Mouse (Mus musculus) limb, embryonic 15.5 days (tissue): ENCODE measurements around the gene Alx1. TPM values are rescaled to one million over a fixed set of nuclear protein-coding genes. Genes with fewer than 3 reads are reported as not detected.

Experiments used
- ATAC-seq: fragments of 200-750 bp; cut with Nextera tagmentation; 2 replicates; pipeline ENCODE4 v1.8.0; 2017; ENCODE audit warnings: low read depth, moderate TSS enrichment; ENCODE audit not compliant: insufficient number of reproducible peaks, low FRiP score, low TSS enrichment
- H3K27ac ChIP-seq: fragments of 300-500 bp; sonication (generic); 2 replicates; pipeline ENCODE4 v1.5.1; 2015; ENCODE audit warnings: moderate library complexity, mild to moderate bottlenecking, inconsistent platforms
- H3K27me3 ChIP-seq: fragments of 300-500 bp; sonication (generic); 2 replicates; pipeline ENCODE4 v1.6.1; 2015; ENCODE audit warnings: inconsistent platforms
- H3K36me3 ChIP-seq: fragments of 300-500 bp; sonication (generic); 2 replicates; pipeline ENCODE4 v1.6.1; 2015; ENCODE audit warnings: inconsistent platforms
- H3K4me1 ChIP-seq: fragments of 300-500 bp; sonication (generic); 2 replicates; pipeline ENCODE4 v1.6.1; 2015; ENCODE audit warnings: inconsistent platforms
- H3K4me2 ChIP-seq: fragments of 300-500 bp; sonication (generic); 2 replicates; pipeline ENCODE4 v1.6.1; 2015; ENCODE audit warnings: mild to moderate bottlenecking, inconsistent platforms
- H3K4me3 ChIP-seq: fragments of 300-500 bp; sonication (generic); 2 replicates; pipeline ENCODE4 v1.5.1; 2015; ENCODE audit warnings: mild to moderate bottlenecking, inconsistent platforms
- H3K9ac ChIP-seq: fragments of 300-500 bp; sonication (generic); 2 replicates; pipeline ENCODE4 v1.6.1; 2015; ENCODE audit warnings: inconsistent platforms
- H3K9me3 ChIP-seq: fragments of 300-500 bp; sonication (generic); 2 replicates; pipeline ENCODE4 v1.6.1; 2016; ENCODE audit warnings: inconsistent platforms
- WGBS: fragments of 180-500 bp; shearing (Covaris S2); methylation state at CpG from one replicate; pipeline ENCODE4 v1.1.7; 2015; 5-methylcytosine and 5-hydroxymethylcytosine counted together
- polyA plus RNA-seq: library from polyadenylated mRNA; unstranded; fragments of >200 nt; fragmentation: Nextera tagmentation; extraction: Ambion mirVana; gene quantifications from 2 replicates; pipeline ENCODE4 v1.2.1, GENCODE M21; 2015

Gene Alx1
- polyA plus RNA-seq, result 1.4 and 3.1 TPM in 2 replicates

- Histone ChIP-seq H3K27ac (no peak within 1 kb of the TSS), H3K9ac (no peak within 1 kb of the TSS), H3K4me1 (peaks cover 21% of the 10 kb centered on the region), H3K4me2 (no peak within 1 kb of the TSS), H3K27me3 (peaks cover 73% of the 10 kb centered on the region), H3K9me3 (no peaks in the 10 kb centered on the region), H3K36me3 (no peaks in the 10 kb centered on the region), H3K4me3 (peak within 1 kb of the TSS; percentile 42)
- WGBS, result 2% methylated on average over 32 of the region's 32 CpGs
- no peak for ATAC-seq
Observed at GRCm38 (mm10) chr10:103029730-103030490, at the start of gene Alx1. Gene Alx1 (minus strand): TSS chr10:103030215.

- H3K27me3 ChIP-seq, result no peaks in the 10 kb centered on the region
- H3K4me3 ChIP-seq, result no peak overlapping the region
- WGBS, result 66% methylated on average over 2 of the region's 2 CpGs
- no peaks in the 10 kb centered on the region for H3K36me3 ChIP-seq
- no peak overlapping the region for H3K27ac ChIP-seq
- no peak for ATAC-seq
- no peaks in the 10 kb centered on the region for H3K4me1 ChIP-seq
- H3K9me3 ChIP-seq, result no peaks in the 10 kb centered on the region
- H3K4me2 ChIP-seq, result no peak overlapping the region
- no peak overlapping the region for H3K9ac ChIP-seq
Observed at GRCm38 (mm10) chr10:103049593-103049992, 19.6 kb upstream of the Alx1 start.

- no peaks in the 10 kb centered on the region for H3K4me1 ChIP-seq
- no peaks in the 10 kb centered on the region for H3K36me3 ChIP-seq
- WGBS, result 57% methylated on average over 3 of the region's 3 CpGs
- no peak overlapping the region for H3K27ac ChIP-seq
- ATAC-seq, result no peak
- no peaks in the 10 kb centered on the region for H3K27me3 ChIP-seq
- no peak overlapping the region for H3K4me3 ChIP-seq
- H3K4me2 ChIP-seq, result no peak overlapping the region
- H3K9me3 ChIP-seq, result no peaks in the 10 kb centered on the region
- no peak overlapping the region for H3K9ac ChIP-seq
Observed at GRCm38 (mm10) chr10:103046623-103047022, 16.6 kb upstream of the Alx1 start.

GRCm38 (mm10) chr10:103045019-103045418 is 15.0 kb upstream of the Alx1 start:
- H3K4me1 ChIP-seq, result no peaks in the 10 kb centered on the region
- no peaks in the 10 kb centered on the region for H3K27me3 ChIP-seq
- ATAC-seq, result no peak
- no peak overlapping the region for H3K4me3 ChIP-seq
- H3K9ac ChIP-seq, result no peak overlapping the region
- WGBS, result 54% methylated on average over 2 of the region's 2 CpGs
- no peaks in the 10 kb centered on the region for H3K9me3 ChIP-seq
- H3K27ac ChIP-seq, result no peak overlapping the region
- no peak overlapping the region for H3K4me2 ChIP-seq
- no peaks in the 10 kb centered on the region for H3K36me3 ChIP-seq

- peaks cover 51% of the 10 kb centered on the region for H3K27me3 ChIP-seq
- H3K4me2 ChIP-seq, result no peak overlapping the region
- H3K9me3 ChIP-seq, result no peaks in the 10 kb centered on the region
- no peak overlapping the region for H3K9ac ChIP-seq
- H3K36me3 ChIP-seq, result no peaks in the 10 kb centered on the region
- peaks cover 2% of the 10 kb centered on the region for H3K4me1 ChIP-seq
- H3K4me3 ChIP-seq, result no peak overlapping the region
- 6% methylated on average over 14 of the region's 14 CpGs for WGBS
- no peak overlapping the region for H3K27ac ChIP-seq
- ATAC-seq, result no peak
Observed at GRCm38 (mm10) chr10:103035002-103035640, 5.1 kb upstream of the Alx1 start.

GRCm38 (mm10) chr10:103030931-103031330 is 916 bp upstream of the Alx1 start:
- no peak overlapping the region for H3K27ac ChIP-seq
- no peak overlapping the region for H3K4me3 ChIP-seq
- peaks cover 21% of the 10 kb centered on the region for H3K4me1 ChIP-seq
- no peak overlapping the region for H3K4me2 ChIP-seq
- no peaks in the 10 kb centered on the region for H3K36me3 ChIP-seq
- H3K27me3 ChIP-seq, result peaks cover 78% of the 10 kb centered on the region
- no peak overlapping the region for H3K9ac ChIP-seq
- WGBS, result 7% methylated on average over 11 of the region's 11 CpGs
- no peak for ATAC-seq
- H3K9me3 ChIP-seq, result no peaks in the 10 kb centered on the region

GRCm38 (mm10) chr10:103029132-103029729 is 784 bp downstream of the Alx1 start:
- Histone ChIP-seq H3K27ac (no peak overlapping the region), H3K9me3 (no peaks in the 10 kb centered on the region), H3K9ac (no peak overlapping the region), H3K4me1 (peaks cover 21% of the 10 kb centered on the region), H3K27me3 (peaks cover 67% of the 10 kb centered on the region), H3K4me3 (peak overlapping the region; percentile 42), H3K36me3 (no peaks in the 10 kb centered on the region), H3K4me2 (peak overlapping the region; percentile 64; the same call in 1 of the 2 replicates)
- WGBS, result under 1% methylated on average over 23 of the region's 23 CpGs
- ATAC-seq, result no peak

GRCm38 (mm10) chr10:103028253-103029131 is 1.5 kb downstream of the Alx1 start:
- no peak overlapping the region for H3K27ac ChIP-seq
- peaks cover 65% of the 10 kb centered on the region for H3K27me3 ChIP-seq
- WGBS, result under 1% methylated on average over 50 of the region's 50 CpGs
- no peaks in the 10 kb centered on the region for H3K9me3 ChIP-seq
- H3K4me3 ChIP-seq, result peak overlapping the region; percentile 42
- H3K4me1 ChIP-seq, result peaks cover 21% of the 10 kb centered on the region
- peak overlapping the region; percentile 64 for H3K4me2 ChIP-seq
- H3K36me3 ChIP-seq, result no peaks in the 10 kb centered on the region
- ATAC-seq, result peak; percentile 76
- H3K9ac ChIP-seq, result no peak overlapping the region

GRCm38 (mm10) chr10:103027931-103028252 is 2.1 kb downstream of the Alx1 start:
- Histone ChIP-seq H3K4me3 (peak overlapping the region; percentile 42), H3K9ac (no peak overlapping the region), H3K27me3 (peaks cover 60% of the 10 kb centered on the region), H3K9me3 (no peaks in the 10 kb centered on the region), H3K4me1 (peaks cover 21% of the 10 kb centered on the region), H3K36me3 (no peaks in the 10 kb centered on the region), H3K27ac (no peak overlapping the region), H3K4me2 (peak overlapping the region; percentile 64)
- under 1% methylated on average over 15 of the region's 15 CpGs for WGBS
- ATAC-seq, result 0 out of 2 replicates have a peak, but pooled peaks have one; percentile 14

GRCm38 (mm10) chr10:103027226-103027930 is 2.6 kb downstream of the Alx1 start:
- H3K9ac ChIP-seq, result no peak overlapping the region
- peaks cover 21% of the 10 kb centered on the region for H3K4me1 ChIP-seq
- WGBS, result under 1% methylated on average over 20 of the region's 20 CpGs
- H3K36me3 ChIP-seq, result no peaks in the 10 kb centered on the region
- H3K27ac ChIP-seq, result no peak overlapping the region
- no peak overlapping the region for H3K4me2 ChIP-seq
- no peak for ATAC-seq
- H3K27me3 ChIP-seq, result peaks cover 58% of the 10 kb centered on the region
- H3K4me3 ChIP-seq, result peak overlapping the region; percentile 42
- H3K9me3 ChIP-seq, result no peaks in the 10 kb centered on the region

- Histone ChIP-seq H3K4me2 (no peak overlapping the region), H3K27me3 (peaks cover 52% of the 10 kb centered on the region), H3K4me3 (no peak overlapping the region), H3K9ac (no peak overlapping the region), H3K4me1 (peaks cover 21% of the 10 kb centered on the region), H3K36me3 (no peaks in the 10 kb centered on the region), H3K9me3 (no peaks in the 10 kb centered on the region), H3K27ac (no peak overlapping the region)
- 1% methylated on average over 17 of the region's 17 CpGs for WGBS
- ATAC-seq, result no peak
Observed at GRCm38 (mm10) chr10:103026636-103027225, 3.3 kb downstream of the Alx1 start.
